Mouse (Mus musculus): Measurements from ENCODE around the gene Gpr89. TPM values are rescaled to one million over a fixed set of nuclear protein-coding genes. Genes with fewer than 3 reads are reported as not detected.

Gpr89 gene
- total and polyA plus RNA-seq, 2 experiments from 2014 or later: 24.1 to 34.8 TPM

DNA sequence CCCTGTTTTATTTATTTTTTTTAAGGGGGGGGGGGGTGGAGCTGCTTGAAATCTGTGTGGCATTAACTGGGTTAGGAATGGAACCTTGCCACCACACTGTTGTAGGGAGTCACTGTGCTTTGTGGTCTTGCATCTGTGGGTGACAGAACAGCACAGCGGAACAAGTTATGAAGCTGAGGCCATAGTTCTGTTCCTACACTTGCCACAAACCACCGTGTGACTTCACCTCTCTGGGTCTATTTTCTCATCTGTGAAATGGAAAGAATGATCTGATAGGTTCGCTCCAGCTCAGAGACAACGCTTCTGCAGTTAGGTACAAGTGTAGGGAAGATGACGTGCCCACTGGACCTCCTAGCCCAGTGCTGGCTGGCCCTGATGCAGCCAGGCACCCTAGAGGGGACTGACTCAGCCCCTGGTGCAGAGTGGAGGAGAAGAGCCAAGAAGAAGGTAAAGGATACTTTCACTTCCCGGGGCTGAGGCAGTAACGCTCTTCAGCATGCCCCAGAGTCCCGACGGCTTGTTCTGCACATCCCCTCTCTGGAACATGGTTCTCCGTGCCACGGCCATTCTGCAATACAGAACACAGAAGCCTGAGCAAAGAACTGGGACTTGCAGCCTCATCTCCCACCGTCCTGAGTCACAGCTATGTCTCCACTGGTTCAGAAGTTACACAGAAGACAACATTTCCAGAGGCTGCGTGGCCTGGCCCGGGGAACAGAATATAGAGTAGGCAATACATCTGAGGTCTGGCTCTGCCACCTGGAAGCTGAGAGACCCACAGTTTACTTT, 22.9 kb downstream of the Gpr89 start:
- Histone ChIP-seq H3K36me3 (ENCODE audit: insufficient read depth) (peaks cover 58% of the 10 kb centered on the region), H3K27me3 (ENCODE audit: insufficient read depth, low read length) (no peaks in the 10 kb centered on the region)

DNA sequence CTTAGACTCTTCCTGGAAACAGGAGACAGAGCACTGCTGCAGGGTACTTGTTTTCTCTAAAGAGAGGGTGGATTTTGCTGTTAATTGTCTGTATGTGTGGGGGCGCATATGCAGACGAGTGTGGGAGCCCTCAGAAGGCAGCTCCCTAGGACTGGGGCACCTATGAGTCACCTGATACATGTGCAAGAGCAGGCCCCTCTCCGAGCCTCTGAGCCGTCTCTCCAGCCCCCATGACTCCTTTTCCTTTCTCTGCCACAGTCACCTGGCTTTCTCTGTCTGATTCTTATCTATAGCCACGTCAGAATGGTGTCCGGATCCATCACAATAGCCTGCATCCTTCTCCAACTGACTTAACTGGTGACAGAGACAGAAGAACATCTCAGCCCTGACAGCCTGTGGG, 23.6 kb downstream of the Gpr89 start:
- Histone ChIP-seq H3K9ac (no peak overlapping the region), H3K4me1 (ENCODE audit: insufficient read depth) (no peaks in the 10 kb centered on the region), H3K27ac (ENCODE audit: low read depth, low read length) (no peak overlapping the region), H3K36me3 (ENCODE audit: insufficient read depth) (peaks cover 52% of the 10 kb centered on the region), H3K27me3 (ENCODE audit: insufficient read depth, low read length) (no peaks in the 10 kb centered on the region), H3K4me2 (ENCODE audit: low read depth) (no peak overlapping the region), H3K4me3 (ENCODE audit: low read depth, low read length) (no peak overlapping the region), H3K9me3 (ENCODE audit: low read length) (no peaks in the 10 kb centered on the region)
- 86% methylated on average over 6 of the region's 6 CpGs for WGBS
- DNase-seq (no peak), ATAC-seq (no peak)
- TF ChIP-seq CTCF (IDR thresholded peaks at IDR 0.05; ENCODE audit: low read depth): no peak

More for the DNA sequence above, 22.9 kb downstream of the Gpr89 start:
- Histone ChIP-seq H3K27ac (ENCODE audit: low read depth, low read length) (no peak overlapping the region), H3K9ac (no peak overlapping the region), H3K9me3 (ENCODE audit: low read length) (no peaks in the 10 kb centered on the region), H3K4me2 (ENCODE audit: low read depth) (no peak overlapping the region), H3K4me1 (ENCODE audit: insufficient read depth) (no peaks in the 10 kb centered on the region), H3K4me3 (ENCODE audit: low read depth, low read length) (no peak overlapping the region)
- 95% methylated on average over 14 of the region's 14 CpGs for WGBS
- DNase-seq: no peak
- TF ChIP-seq CTCF (IDR thresholded peaks at IDR 0.05; ENCODE audit: low read depth): no peak
- ATAC-seq: no peak

DNA sequence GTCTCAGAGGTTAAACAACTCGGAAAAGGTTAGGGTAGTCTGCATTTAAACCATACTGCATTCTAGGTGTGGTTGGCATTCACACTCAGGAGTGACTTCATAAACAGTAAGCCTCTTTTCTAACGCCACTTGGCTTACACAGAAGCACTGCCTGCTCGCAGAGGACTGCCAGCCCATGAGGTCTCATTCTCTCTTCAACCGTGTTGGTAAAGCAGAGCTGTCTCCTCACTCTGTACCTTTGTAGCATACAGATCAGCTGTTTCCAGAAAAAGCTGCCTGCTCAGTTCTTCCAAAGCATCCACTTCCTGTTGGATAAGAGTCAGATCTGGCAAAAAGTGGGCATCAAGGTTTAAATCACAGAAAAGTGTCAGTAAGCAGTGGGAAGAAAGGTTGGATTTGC, 24.8 kb downstream of the Gpr89 start:
- Histone ChIP-seq H3K36me3 (ENCODE audit: insufficient read depth) (peaks cover 55% of the 10 kb centered on the region), H3K4me2 (ENCODE audit: low read depth) (no peak overlapping the region), H3K27ac (ENCODE audit: low read depth, low read length) (no peak overlapping the region), H3K9me3 (ENCODE audit: low read length) (no peaks in the 10 kb centered on the region), H3K4me3 (ENCODE audit: low read depth, low read length) (no peak overlapping the region), H3K4me1 (ENCODE audit: insufficient read depth) (no peaks in the 10 kb centered on the region), H3K27me3 (ENCODE audit: insufficient read depth, low read length) (no peaks in the 10 kb centered on the region), H3K9ac (no peak overlapping the region)
- DNase-seq (no peak), ATAC-seq (no peak)
- TF ChIP-seq CTCF (IDR thresholded peaks at IDR 0.05; ENCODE audit: low read depth): no peak
- WGBS: 82% methylated on average over 4 of the region's 4 CpGs

DNA sequence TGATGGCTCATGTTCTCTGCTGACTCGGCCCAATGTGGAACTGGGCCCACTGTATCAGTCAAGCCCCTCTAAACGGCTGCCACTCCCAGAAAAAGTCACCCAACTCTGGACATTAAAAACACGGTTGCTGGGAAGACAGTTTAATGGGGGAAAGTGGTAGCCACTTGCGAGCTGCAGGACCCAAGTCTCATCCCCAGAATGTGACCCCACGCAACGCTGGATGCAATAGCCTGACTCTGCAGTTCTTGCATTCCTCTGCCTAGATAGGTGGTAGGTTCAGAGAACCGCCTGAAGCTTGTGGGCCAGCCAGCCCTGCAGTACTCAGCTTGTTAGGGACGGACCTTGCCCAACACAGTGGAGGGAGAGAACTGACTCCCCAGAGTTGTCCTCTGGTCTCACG, 25.6 kb downstream of the Gpr89 start:
- TF ChIP-seq CTCF (IDR thresholded peaks at IDR 0.05; ENCODE audit: low read depth): no peak
- no peak for DNase-seq
- Histone ChIP-seq H3K9ac (no peak overlapping the region), H3K36me3 (ENCODE audit: insufficient read depth) (peaks cover 61% of the 10 kb centered on the region), H3K4me2 (ENCODE audit: low read depth) (no peak overlapping the region), H3K9me3 (ENCODE audit: low read length) (no peaks in the 10 kb centered on the region), H3K4me1 (ENCODE audit: insufficient read depth) (no peaks in the 10 kb centered on the region), H3K4me3 (ENCODE audit: low read depth, low read length) (no peak overlapping the region), H3K27me3 (ENCODE audit: insufficient read depth, low read length) (no peaks in the 10 kb centered on the region), H3K27ac (ENCODE audit: low read depth, low read length) (no peak overlapping the region)
- WGBS: 93% methylated on average over 9 of the region's 9 CpGs
- no peak for ATAC-seq

DNA sequence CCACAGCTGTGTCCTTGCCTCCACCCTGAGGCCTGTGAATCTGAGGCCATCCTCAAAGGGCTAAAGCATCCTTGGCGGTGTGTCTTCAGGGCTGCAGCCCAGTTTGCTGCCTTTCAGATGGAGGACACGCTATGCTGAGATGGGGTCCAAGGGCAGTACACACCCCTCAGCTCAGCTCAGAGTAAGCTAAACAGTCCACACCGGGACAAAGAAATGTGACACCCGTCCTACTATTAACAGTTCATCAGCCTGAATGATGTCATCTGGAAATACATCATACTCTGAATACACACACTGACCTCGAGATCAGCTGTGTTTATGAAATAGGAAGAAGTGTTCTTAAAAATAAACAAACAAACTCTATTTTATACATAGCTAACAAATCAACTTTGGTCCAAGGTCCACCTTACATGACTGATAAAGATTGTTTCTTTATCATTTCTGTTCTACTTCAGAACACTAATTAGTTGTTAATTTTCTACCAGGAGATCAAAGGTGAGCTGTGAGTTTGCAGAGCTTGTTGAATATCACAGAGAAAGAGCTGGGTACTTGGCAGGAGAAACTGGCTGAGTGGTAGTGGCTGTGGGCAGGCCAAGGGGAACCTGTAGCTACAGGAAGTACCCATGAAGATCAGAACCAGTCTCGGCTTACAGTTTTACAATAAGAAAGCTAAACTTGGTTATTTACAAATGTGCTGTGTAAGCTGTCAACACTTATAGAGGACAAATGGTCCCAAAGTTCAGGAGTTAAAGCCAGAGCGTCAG, 30.2 kb downstream of the Gpr89 start:
- TF ChIP-seq CTCF (IDR thresholded peaks at IDR 0.05; ENCODE audit: low read depth): no peak
- Histone ChIP-seq H3K9ac (no peak overlapping the region), H3K4me1 (ENCODE audit: insufficient read depth) (no peaks in the 10 kb centered on the region), H3K27me3 (ENCODE audit: insufficient read depth, low read length) (no peaks in the 10 kb centered on the region), H3K27ac (ENCODE audit: low read depth, low read length) (no peak overlapping the region), H3K36me3 (ENCODE audit: insufficient read depth) (peaks cover 68% of the 10 kb centered on the region), H3K4me2 (ENCODE audit: low read depth) (no peak overlapping the region), H3K9me3 (ENCODE audit: low read length) (no peaks in the 10 kb centered on the region), H3K4me3 (ENCODE audit: low read depth, low read length) (no peak overlapping the region)
- no peak for DNase-seq
- 89% methylated on average over 7 of the region's 7 CpGs for WGBS
- ATAC-seq: no peak

DNA sequence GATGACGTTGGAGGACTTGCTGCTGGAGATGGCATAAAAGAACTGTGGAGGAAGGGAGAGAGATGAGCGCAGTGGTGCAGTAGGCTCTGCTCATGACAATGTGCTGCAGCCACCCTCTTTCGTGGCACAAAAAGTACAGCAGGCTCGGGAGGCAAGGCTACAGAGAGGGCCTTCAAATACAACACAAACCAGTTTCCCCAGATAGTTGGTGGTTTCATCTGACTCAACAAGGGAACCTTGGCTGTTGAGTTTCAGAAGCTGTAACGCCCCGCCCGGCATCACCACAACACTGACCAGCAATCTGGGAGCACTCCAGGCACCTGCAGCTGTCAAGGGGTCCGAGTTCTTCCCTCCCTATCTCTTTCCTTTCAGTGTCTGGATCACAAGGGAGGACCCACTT, 32.6 kb downstream of the Gpr89 start:
- no peak for ATAC-seq
- no peak for DNase-seq
- Histone ChIP-seq H3K27me3 (ENCODE audit: insufficient read depth, low read length) (no peaks in the 10 kb centered on the region), H3K27ac (ENCODE audit: low read depth, low read length) (no peak overlapping the region), H3K36me3 (ENCODE audit: insufficient read depth) (peaks cover 80% of the 10 kb centered on the region), H3K9ac (no peak overlapping the region), H3K9me3 (ENCODE audit: low read length) (no peaks in the 10 kb centered on the region), H3K4me3 (ENCODE audit: low read depth, low read length) (no peak overlapping the region), H3K4me2 (ENCODE audit: low read depth) (no peak overlapping the region), H3K4me1 (ENCODE audit: insufficient read depth) (no peaks in the 10 kb centered on the region)
- WGBS: 93% methylated on average over 8 of the region's 8 CpGs
- no peak for TF ChIP-seq CTCF (IDR thresholded peaks at IDR 0.05; ENCODE audit: low read depth)

DNA sequence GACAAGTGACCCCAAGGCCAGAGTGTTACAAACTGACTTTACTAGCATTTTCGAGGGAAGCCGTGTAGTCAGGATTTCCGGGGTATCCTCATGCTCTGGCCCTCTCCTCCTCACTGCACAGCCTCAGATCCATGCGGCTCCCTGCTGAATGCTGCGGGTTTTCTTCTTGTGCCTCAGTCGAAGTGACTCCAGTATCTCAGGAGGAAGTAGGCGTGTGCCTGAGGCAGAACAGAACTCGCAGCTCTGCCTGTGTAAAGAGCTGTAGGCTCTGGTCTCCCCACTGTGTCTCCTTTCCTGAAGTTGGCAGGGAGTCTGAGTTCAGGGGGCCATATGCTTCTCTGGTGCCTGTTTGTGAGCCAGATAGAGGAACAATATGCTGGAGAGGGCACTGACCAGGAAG, 34.1 kb downstream of the Gpr89 start:
- H3K27ac ChIP-seq (ENCODE audit: low read depth, low read length): no peak overlapping the region
- H3K4me3 ChIP-seq (ENCODE audit: low read depth, low read length): no peak overlapping the region
- DNase-seq (no peak), ATAC-seq (no peak)
- H3K4me2 ChIP-seq (ENCODE audit: low read depth): no peak overlapping the region
- H3K9ac ChIP-seq: no peak overlapping the region
- H3K36me3 ChIP-seq (ENCODE audit: insufficient read depth): peaks cover 75% of the 10 kb centered on the region
- no peak for TF ChIP-seq CTCF (IDR thresholded peaks at IDR 0.05; ENCODE audit: low read depth)
- H3K27me3 ChIP-seq (ENCODE audit: insufficient read depth, low read length): no peaks in the 10 kb centered on the region
- 89% methylated on average over 8 of the region's 8 CpGs for WGBS
- no peaks in the 10 kb centered on the region for H3K9me3 ChIP-seq (ENCODE audit: low read length)
- no peaks in the 10 kb centered on the region for H3K4me1 ChIP-seq (ENCODE audit: insufficient read depth)

All from forebrain, postnatal 0 days (tissue).